Mouse (Mus musculus): Measurements from ENCODE around the gene Pbx2. TPM values are rescaled to one million over a fixed set of nuclear protein-coding genes. Genes with fewer than 3 reads are reported as not detected.

The Pbx2 gene
- polyA plus RNA-seq, 1 experiment from 2014 or later, result 15.6 TPM

GRCm38 (mm10) chr17:34606186-34607039 is 15.3 kb downstream of the Pbx2 start:
- Histone ChIP-seq H3K27me3 (ENCODE audit: poor library complexity, severe bottlenecking) (no peaks in the 10 kb centered on the region), H3K27ac (peak overlapping the region; percentile 93), H3K4me3 (peak overlapping the region; percentile 70), H3K4me1 (peaks cover 57% of the 10 kb centered on the region), H3K36me3 (replicated peaks) (peaks cover 41% of the 10 kb centered on the region), H3K9me3 (no peaks in the 10 kb centered on the region)
- 19% methylated on average over 32 of the region's 32 CpGs for WGBS
- no peak for DNase-seq (ENCODE audit: extremely low spot score, low spot score)

DNA sequence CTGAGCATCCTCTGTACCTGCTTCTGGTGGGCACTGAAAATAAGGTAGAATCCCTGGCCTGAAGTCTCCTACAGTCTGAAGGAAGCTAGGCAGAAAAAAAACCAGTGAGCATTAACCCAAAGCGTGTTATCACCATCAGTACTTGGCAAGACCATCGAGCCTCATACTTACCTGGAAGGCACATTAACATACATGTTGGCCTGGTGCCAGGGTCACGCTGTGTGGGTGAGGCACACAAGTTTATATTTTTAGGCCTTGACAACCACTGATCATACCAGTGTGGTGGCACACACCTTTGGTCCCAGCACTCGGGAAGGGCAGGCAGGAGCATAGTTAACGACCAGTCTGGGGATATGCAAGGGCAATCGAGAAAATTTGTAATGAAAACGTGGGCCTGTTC is 16.9 kb downstream of the Pbx2 start:
- 94% methylated on average over 7 of the region's 7 CpGs for WGBS
- Histone ChIP-seq H3K9me3 (no peaks in the 10 kb centered on the region), H3K4me3 (0 out of 2 replicates have a peak overlapping the region, but pooled peaks have one; percentile 5), H3K36me3 (replicated peaks) (peaks cover 49% of the 10 kb centered on the region), H3K4me1 (peaks cover 43% of the 10 kb centered on the region), H3K27me3 (ENCODE audit: poor library complexity, severe bottlenecking) (no peaks in the 10 kb centered on the region), H3K27ac (no peak overlapping the region)
- no peak for DNase-seq (ENCODE audit: extremely low spot score, low spot score)

GRCm38 (mm10) chr17:34611050-34611449 is 20.0 kb downstream of the Pbx2 start:
- WGBS, result 93% methylated on average over 8 of the region's 8 CpGs
- no peak for DNase-seq (ENCODE audit: extremely low spot score, low spot score)
- Histone ChIP-seq H3K27ac (no peak overlapping the region), H3K4me1 (peaks cover 34% of the 10 kb centered on the region), H3K36me3 (replicated peaks) (peaks cover 79% of the 10 kb centered on the region), H3K9me3 (no peaks in the 10 kb centered on the region), H3K27me3 (ENCODE audit: poor library complexity, severe bottlenecking) (no peaks in the 10 kb centered on the region), H3K4me3 (no peak overlapping the region)

- DNase-seq (ENCODE audit: extremely low spot score, low spot score), result no peak
- WGBS, result 86% methylated on average over 11 of the region's 11 CpGs
- H3K27me3 ChIP-seq (ENCODE audit: poor library complexity, severe bottlenecking), result no peaks in the 10 kb centered on the region
Measured at GRCm38 (mm10) chr17:34613054-34613645, 22.1 kb downstream of the Pbx2 start.

GRCm38 (mm10) chr17:34613830-34614229 is 22.8 kb downstream of the Pbx2 start:
- no peak overlapping the region for H3K27ac ChIP-seq
- H3K27me3 ChIP-seq (ENCODE audit: poor library complexity, severe bottlenecking), result no peaks in the 10 kb centered on the region
- H3K9me3 ChIP-seq, result no peaks in the 10 kb centered on the region
- DNase-seq (ENCODE audit: extremely low spot score, low spot score), result no peak
- H3K4me1 ChIP-seq, result peaks cover 15% of the 10 kb centered on the region
- 92% methylated on average over 10 of the region's 10 CpGs for WGBS
- peaks cover 78% of the 10 kb centered on the region for H3K36me3 ChIP-seq (replicated peaks)
- H3K4me3 ChIP-seq, result no peak overlapping the region

More at GRCm38 (mm10) chr17:34613054-34613645, 22.1 kb downstream of the Pbx2 start:
- Histone ChIP-seq H3K36me3 (replicated peaks) (peaks cover 85% of the 10 kb centered on the region), H3K9me3 (no peaks in the 10 kb centered on the region), H3K4me1 (peaks cover 22% of the 10 kb centered on the region), H3K27ac (no peak overlapping the region), H3K4me3 (no peak overlapping the region)

DNA sequence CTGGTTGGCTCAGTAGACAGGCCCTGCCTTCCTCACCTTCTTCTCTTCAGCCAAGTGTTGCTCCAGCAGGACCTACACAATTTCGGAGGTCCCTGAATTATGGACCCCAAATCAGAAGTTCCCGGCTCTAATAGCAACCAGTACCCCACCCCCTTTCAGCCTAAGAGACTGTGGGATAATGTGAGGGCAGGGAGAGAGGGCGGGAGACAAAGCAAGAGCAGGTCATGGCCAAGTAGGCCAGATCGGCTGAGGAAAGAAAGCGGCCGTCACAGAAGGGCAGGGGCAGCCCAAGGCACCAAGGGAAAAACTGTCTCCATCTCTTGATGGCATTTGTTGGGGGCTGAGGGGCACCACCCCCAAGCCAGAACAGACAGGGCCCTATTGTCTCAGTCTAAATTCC is 24.8 kb downstream of the Pbx2 start, which contains the start of gene Egfl8:
TSS of gene Egfl8 (minus strand) at position 101 of the 400 bp plus-strand sequence.
- no peak for DNase-seq (ENCODE audit: extremely low spot score, low spot score)
- H3K4me3 ChIP-seq, result peak within 1 kb of the TSS; percentile 0; the same call in 1 of the 2 replicates
- H3K27me3 ChIP-seq (ENCODE audit: poor library complexity, severe bottlenecking), result no peaks in the 10 kb centered on the region
- H3K9me3 ChIP-seq, result no peaks in the 10 kb centered on the region
- peak within 1 kb of the TSS; percentile 56; the same call in 1 of the 2 replicates for H3K27ac ChIP-seq
- H3K4me1 ChIP-seq, result peaks cover 14% of the 10 kb centered on the region
- peaks cover 70% of the 10 kb centered on the region for H3K36me3 ChIP-seq (replicated peaks)
- WGBS, result 65% methylated on average over 6 of the region's 6 CpGs

DNA sequence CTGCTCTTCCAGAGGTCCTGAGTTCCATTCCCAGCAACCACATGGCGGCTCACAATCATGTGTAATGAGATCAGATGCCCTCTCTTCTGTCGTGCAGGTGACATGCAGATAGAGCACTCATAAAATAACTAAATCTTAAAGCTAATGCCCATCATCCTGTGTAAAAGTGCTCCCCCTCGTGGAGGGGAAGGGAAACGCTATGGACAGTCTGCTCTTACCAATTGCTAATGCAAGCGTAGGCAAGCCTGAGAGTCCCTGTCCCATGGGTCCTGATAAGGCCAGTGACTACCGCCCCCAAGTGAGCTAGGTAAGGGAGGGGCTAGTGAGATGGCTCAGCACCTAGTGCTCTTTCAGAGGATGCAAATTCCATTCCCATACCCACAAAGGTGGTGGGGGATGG is 27.9 kb downstream of the Pbx2 start:
- H3K9me3 ChIP-seq, result no peaks in the 10 kb centered on the region
- H3K36me3 ChIP-seq (replicated peaks), result peaks cover 70% of the 10 kb centered on the region
- 19% methylated on average over 6 of the region's 6 CpGs for WGBS
- no peak overlapping the region for H3K4me3 ChIP-seq
- H3K4me1 ChIP-seq, result peaks cover 14% of the 10 kb centered on the region
- DNase-seq (ENCODE audit: extremely low spot score, low spot score), result no peak
- no peak overlapping the region for H3K27ac ChIP-seq
- no peaks in the 10 kb centered on the region for H3K27me3 ChIP-seq (ENCODE audit: poor library complexity, severe bottlenecking)

GRCm38 (mm10) chr17:34621006-34621405 is 29.9 kb downstream of the Pbx2 start:
- Histone ChIP-seq H3K4me3 (no peak overlapping the region), H3K36me3 (replicated peaks) (peaks cover 62% of the 10 kb centered on the region), H3K9me3 (no peaks in the 10 kb centered on the region), H3K27ac (no peak overlapping the region), H3K27me3 (ENCODE audit: poor library complexity, severe bottlenecking) (no peaks in the 10 kb centered on the region), H3K4me1 (peaks cover 13% of the 10 kb centered on the region)
- DNase-seq (ENCODE audit: extremely low spot score, low spot score), result no peak
- WGBS, result 93% methylated on average over 8 of the region's 8 CpGs

DNA sequence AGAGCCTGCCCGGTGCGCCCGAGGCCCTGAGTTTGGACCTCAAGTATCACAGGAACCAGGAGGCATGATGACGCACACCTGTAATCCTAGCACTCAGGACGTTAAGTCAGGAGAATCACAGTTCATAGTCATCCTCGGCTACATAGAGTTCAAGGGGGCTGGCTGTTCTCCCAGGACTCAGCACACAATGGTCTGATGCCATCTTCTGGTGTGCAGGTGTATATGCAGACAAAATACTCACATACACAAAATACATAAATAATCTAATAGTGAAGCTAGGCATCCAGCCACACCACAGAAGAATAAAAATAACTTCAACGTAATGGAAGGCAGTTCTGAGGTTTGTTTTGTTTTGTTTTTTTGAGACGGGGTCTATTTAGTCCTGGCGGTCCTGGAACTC is 32.1 kb downstream of the Pbx2 start:
- Histone ChIP-seq H3K27me3 (ENCODE audit: poor library complexity, severe bottlenecking) (peaks cover 2% of the 10 kb centered on the region; the same call in 1 of the 2 replicates), H3K4me3 (no peak overlapping the region), H3K36me3 (replicated peaks) (peaks cover 47% of the 10 kb centered on the region), H3K27ac (no peak overlapping the region), H3K4me1 (peaks cover 21% of the 10 kb centered on the region), H3K9me3 (no peaks in the 10 kb centered on the region)
- DNase-seq (ENCODE audit: extremely low spot score, low spot score), result no peak
- WGBS, result 90% methylated on average over 9 of the region's 9 CpGs

DNA sequence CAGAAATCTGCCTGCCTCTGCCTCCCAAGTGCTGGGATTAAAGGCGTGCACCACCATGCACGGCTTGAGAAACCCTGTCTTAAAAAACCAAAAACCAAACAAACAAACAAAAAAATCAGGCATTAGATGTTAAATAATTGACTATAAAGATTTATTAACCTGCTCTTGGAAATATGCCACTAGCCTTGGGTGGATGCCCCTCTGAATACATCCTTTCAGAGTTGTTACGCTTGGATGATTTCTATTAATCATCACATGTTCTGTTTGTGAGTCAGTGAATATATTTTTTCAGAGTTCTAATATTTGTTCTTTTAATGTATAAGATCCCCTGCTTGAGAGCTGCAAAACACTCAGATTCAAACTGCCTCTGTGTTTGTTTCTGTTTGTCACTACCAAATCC is 33.9 kb downstream of the Pbx2 start:
- H3K27ac ChIP-seq, result no peak overlapping the region
- H3K36me3 ChIP-seq (replicated peaks), result peaks cover 47% of the 10 kb centered on the region
- 97% methylated on average over 3 of the region's 3 CpGs for WGBS
- H3K27me3 ChIP-seq (ENCODE audit: poor library complexity, severe bottlenecking), result peaks cover 20% of the 10 kb centered on the region
- DNase-seq (ENCODE audit: extremely low spot score, low spot score), result no peak
- no peak overlapping the region for H3K4me3 ChIP-seq
- no peaks in the 10 kb centered on the region for H3K9me3 ChIP-seq
- peaks cover 39% of the 10 kb centered on the region for H3K4me1 ChIP-seq

- Histone ChIP-seq H3K4me1 (peaks cover 52% of the 10 kb centered on the region), H3K27ac (peak overlapping the region; percentile 89), H3K36me3 (replicated peaks) (peaks cover 39% of the 10 kb centered on the region), H3K9me3 (no peaks in the 10 kb centered on the region), H3K27me3 (ENCODE audit: poor library complexity, severe bottlenecking) (peaks cover 33% of the 10 kb centered on the region), H3K4me3 (peak overlapping the region; percentile 80)
- no peak for DNase-seq (ENCODE audit: extremely low spot score, low spot score)
- 53% methylated on average over 16 of the region's 16 CpGs for WGBS
Measured at GRCm38 (mm10) chr17:34626062-34626772, 35.2 kb downstream of the Pbx2 start.

GRCm38 (mm10) chr17:34626773-34627092 is 35.7 kb downstream of the Pbx2 start:
- DNase-seq (ENCODE audit: extremely low spot score, low spot score), result peak; percentile 61
- H3K36me3 ChIP-seq (replicated peaks), result peaks cover 34% of the 10 kb centered on the region
- WGBS, result under 1% methylated on average over 18 of the region's 18 CpGs
- peaks cover 57% of the 10 kb centered on the region for H3K4me1 ChIP-seq
- H3K27ac ChIP-seq, result peak overlapping the region; percentile 89
- H3K9me3 ChIP-seq, result no peaks in the 10 kb centered on the region
- H3K27me3 ChIP-seq (ENCODE audit: poor library complexity, severe bottlenecking), result peaks cover 38% of the 10 kb centered on the region
- H3K4me3 ChIP-seq, result peak overlapping the region; percentile 80
